Mouse (Mus musculus) c-Kit-positive CD71-positive TER-119-positive erythroid progenitor cells, embryonic 14.5 days (primary cell): ENCODE measurements around the gene Slc9a8.
"Not testable (repeated sequence)": the region's sequence is repeated elsewhere in the genome, so short reads cannot be mapped to it uniquely, and the experiment has no call there.

Experiments
- DNase-seq: peaks from one replicate; pipeline ENCODE4 v3.0.0-alpha.2; 2013; ENCODE audit warnings: low spot score

Gene Slc9a8

GRCm38 (mm10) chr2:167421330-167422149 lies at the start of gene Slc9a8:
Slc9a8 (plus strand) TSS chr2:167421712.
- peak; percentile 84 for DNase-seq

GRCm38 (mm10) chr2:167373266-167373665 lies 48.2 kb upstream of the Slc9a8 start:
- DNase-seq, result no peak

GRCm38 (mm10) chr2:167374191-167374805 lies 47.2 kb upstream of the Slc9a8 start:
- no peak for DNase-seq

- DNase-seq, result no peak
These were observed 46.4 kb upstream of the Slc9a8 start for GRCm38 (mm10) chr2:167375135-167375534.

GRCm38 (mm10) chr2:167375688-167376087 lies 45.8 kb upstream of the Slc9a8 start:
- DNase-seq, result no peak

- no peak for DNase-seq
These were observed 45.4 kb upstream of the Slc9a8 start for GRCm38 (mm10) chr2:167376160-167376564.

- no peak for DNase-seq
These were observed 43.8 kb upstream of the Slc9a8 start for GRCm38 (mm10) chr2:167377697-167378096.

GRCm38 (mm10) chr2:167378972-167379371 lies 42.5 kb upstream of the Slc9a8 start:
- DNase-seq, result no peak

GRCm38 (mm10) chr2:167380615-167381285 lies 40.8 kb upstream of the Slc9a8 start:
- no peak for DNase-seq

- DNase-seq, result no peak
These were observed 39.9 kb upstream of the Slc9a8 start for GRCm38 (mm10) chr2:167381596-167381995.

GRCm38 (mm10) chr2:167382389-167382788 lies 39.1 kb upstream of the Slc9a8 start:
- DNase-seq, result no peak

GRCm38 (mm10) chr2:167383666-167384083 lies 37.8 kb upstream of the Slc9a8 start:
- no peak for DNase-seq

- DNase-seq, result no peak
These were observed 35.1 kb upstream of the Slc9a8 start for GRCm38 (mm10) chr2:167386456-167386855.

- no peak for DNase-seq
These were observed 34.5 kb upstream of the Slc9a8 start for GRCm38 (mm10) chr2:167386998-167387397.

GRCm38 (mm10) chr2:167394426-167394825 lies 27.1 kb upstream of the Slc9a8 start:
- no peak for DNase-seq

- not testable (repeated sequence) for DNase-seq
These were observed 25.1 kb upstream of the Slc9a8 start for GRCm38 (mm10) chr2:167396420-167396819.

- no peak for DNase-seq
These were observed 22.5 kb upstream of the Slc9a8 start for GRCm38 (mm10) chr2:167399012-167399411.

GRCm38 (mm10) chr2:167399646-167400045 lies 21.9 kb upstream of the Slc9a8 start:
- no peak for DNase-seq

- no peak for DNase-seq
These were observed 18.4 kb upstream of the Slc9a8 start for GRCm38 (mm10) chr2:167403085-167403484.

- DNase-seq, result no peak
These were observed 16.2 kb upstream of the Slc9a8 start for GRCm38 (mm10) chr2:167405101-167405880.

GRCm38 (mm10) chr2:167407296-167407929 lies 14.1 kb upstream of the Slc9a8 start:
- DNase-seq, result no peak

GRCm38 (mm10) chr2:167414461-167414860 lies 7.1 kb upstream of the Slc9a8 start:
- DNase-seq, result no peak
